Mouse (Mus musculus) cerebellum, adult 11-12 months (tissue): ENCODE results near the gene Gphb5.

ENCODE experiments used
- DNase-seq: peaks from one replicate; pipeline ENCODE4 v3.0.0; 2022

The Gphb5 gene

GRCm38 (mm10) chr12:75389308-75390135 is 27.1 kb downstream of the Gphb5 start:
- peak; percentile 31 for DNase-seq

- DNase-seq = no peak
Measured at GRCm38 (mm10) chr12:75388521-75388920, 28.1 kb downstream of the Gphb5 start.

DNA sequence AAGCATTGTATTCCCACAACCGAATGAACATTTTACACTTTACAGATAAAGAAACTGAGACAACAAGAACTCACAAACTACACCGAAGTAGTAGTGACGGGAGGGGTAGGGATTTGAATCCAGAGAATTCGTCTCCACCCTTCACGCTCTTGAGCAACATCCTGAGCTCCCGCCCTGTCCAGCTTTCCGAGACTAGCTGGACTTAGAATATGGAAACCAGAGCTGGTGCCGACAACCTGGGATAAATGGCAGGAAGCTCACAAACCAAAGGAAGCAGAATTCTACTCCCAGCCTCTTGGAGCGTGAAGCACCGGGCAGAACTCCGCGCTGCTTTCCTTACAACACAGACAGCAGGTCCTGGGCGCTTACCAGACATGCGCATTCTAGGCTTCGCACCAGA is 28.7 kb downstream of the Gphb5 start:
- DNase-seq = no peak

- DNase-seq = no peak
Measured at GRCm38 (mm10) chr12:75387156-75387555, 29.4 kb downstream of the Gphb5 start.

DNA sequence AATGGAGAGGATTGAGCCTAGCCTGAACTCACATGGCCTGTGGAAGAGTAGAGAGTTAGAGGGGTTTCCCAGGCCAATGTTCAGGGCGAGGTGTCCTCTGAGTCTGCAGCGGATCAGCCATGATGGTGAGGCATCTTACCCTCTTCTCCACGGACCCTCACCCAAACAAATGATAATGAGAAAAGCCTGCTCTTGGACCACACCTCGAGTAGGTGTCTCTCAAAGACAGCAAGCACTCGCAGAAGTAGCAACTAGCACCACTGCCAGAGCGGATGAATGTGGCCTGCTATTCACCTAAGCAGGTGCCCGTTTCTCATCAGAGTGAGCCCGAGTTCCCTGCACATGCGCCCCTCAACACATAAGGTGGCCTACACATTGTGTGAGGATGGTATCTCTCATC is 29.9 kb downstream of the Gphb5 start:
- DNase-seq = no peak

DNA sequence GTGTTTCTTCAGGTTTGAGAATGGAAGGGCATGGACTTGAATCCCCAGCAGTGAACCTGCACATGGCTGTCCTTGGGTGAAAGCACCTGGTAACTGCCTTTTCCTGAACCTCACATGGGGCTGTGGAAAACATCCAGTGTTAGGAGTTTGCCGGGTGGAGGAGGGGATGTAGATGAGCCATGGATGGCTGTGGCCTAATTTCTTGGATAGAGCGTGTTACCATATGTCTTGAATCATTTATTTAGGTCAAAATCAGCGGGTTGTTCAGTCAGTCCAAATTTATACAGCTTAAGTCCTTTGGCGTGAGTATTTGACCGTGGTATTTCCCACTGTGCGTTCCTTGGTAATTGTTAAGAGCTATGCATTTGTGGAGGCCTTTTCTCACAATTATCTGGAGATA is 40.5 kb downstream of the Gphb5 start:
- DNase-seq = peak; percentile 72

GRCm38 (mm10) chr12:75375060-75375459 is 41.5 kb downstream of the Gphb5 start:
- peak; percentile 66 for DNase-seq

- DNase-seq = peak; percentile 21
Measured at GRCm38 (mm10) chr12:75374437-75374836, 42.1 kb downstream of the Gphb5 start.

DNA sequence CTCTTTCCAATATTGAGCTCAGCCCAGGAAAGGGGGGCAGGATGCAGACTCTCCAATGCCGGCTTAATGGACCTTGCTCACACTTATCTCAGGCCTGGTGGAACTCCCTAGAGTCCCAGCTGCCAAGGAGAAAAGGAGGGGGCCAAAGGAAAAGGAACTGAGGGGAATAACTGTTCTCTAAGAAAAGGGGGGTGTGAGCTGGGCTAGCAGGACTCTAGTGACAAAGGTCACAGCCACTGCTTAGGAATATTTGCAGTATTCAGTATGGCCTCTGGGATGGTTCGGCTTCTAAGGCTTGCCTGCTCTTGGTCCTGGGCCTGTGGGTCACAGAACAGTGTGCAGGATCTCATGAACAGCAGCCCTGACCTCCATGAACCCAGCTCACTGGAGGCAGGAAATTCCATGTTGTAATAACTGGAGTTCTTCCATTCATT is 47.1 kb downstream of the Gphb5 start:
- DNase-seq = no peak

DNA sequence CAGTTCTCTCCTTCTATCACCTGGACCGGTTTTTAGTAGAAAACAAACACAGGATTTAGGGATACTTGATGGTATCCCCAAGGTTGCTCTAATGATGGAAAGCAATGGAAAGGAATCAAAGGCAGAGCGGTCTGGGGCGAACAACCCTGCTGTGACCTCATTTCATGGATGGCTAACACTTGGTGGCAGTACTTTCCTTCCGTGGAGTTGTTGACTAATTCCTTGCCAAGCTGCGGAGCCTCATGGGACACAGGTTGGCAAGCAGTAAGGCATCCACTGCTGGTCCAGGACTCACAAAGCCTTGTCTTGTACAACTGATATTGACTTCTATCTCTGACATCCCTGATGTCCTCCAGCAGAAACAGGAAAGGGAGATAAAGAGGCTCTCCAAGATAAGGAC is 48.1 kb downstream of the Gphb5 start:
- peak; percentile 32 for DNase-seq

- no peak for DNase-seq
Measured at GRCm38 (mm10) chr12:75367371-75367770, 49.2 kb downstream of the Gphb5 start.

GRCm38 (mm10) chr12:75365621-75366124 is 50.9 kb downstream of the Gphb5 start:
- no peak for DNase-seq

GRCm38 (mm10) chr12:75364416-75364815 is 52.2 kb downstream of the Gphb5 start:
- no peak for DNase-seq

DNA sequence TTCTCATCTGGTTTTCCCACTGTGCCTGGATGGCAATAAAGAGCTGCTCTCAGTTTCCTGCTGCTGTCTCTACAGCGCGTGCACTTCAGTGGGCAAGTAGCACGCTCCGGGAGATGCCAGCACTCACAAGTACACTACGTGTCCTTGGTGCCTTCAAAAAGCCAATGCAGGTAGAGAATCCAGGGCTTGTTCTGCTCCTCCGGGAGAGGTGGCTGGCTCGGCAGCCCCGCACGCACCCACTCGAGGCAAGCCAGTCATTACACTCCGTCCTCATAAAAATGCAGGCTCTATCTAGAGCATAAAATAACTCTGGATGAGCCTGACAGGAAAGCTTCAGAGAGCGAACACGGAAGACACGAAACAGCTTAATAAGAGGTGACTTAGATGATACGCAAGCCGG is 54.1 kb downstream of the Gphb5 start:
- no peak for DNase-seq
